Mouse (Mus musculus): ENCODE results near the gene Akap7.

- TF ChIP-seq POLR2A (IDR thresholded peaks at IDR 0.05; ENCODE audit: low read depth, low read length), result no peak
- TF ChIP-seq CTCF (IDR thresholded peaks at IDR 0.05; ENCODE audit: extremely low read depth, insufficient read depth, insufficient read length, insufficient replicate concordance), result no peak
Measured at GRCm38 (mm10) chr10:25234080-25234479, 73.6 kb downstream of the Akap7 start.
